Mouse (Mus musculus) splenic B cell, adult 2 months (primary cell): ENCODE measurements at regions not wholly inside any gene's neighbourhood (a gene's known extent, or its start where the extent isn't known, plus 50 kb on each side); places are given as distances from the start of the nearest gene placed in this dataset.

Experiments used
- DNase-seq: peaks from one replicate; pipeline ENCODE4 v3.0.0-alpha.2; 2011; ENCODE audit warnings: low read depth, low spot score
- H3K27me3 ChIP-seq: 2 replicates; pipeline ENCODE4 v1.6.1; 2012; ENCODE audit warnings: mild to moderate bottlenecking, low read length, moderate library complexity, mixed read lengths; ENCODE audit not compliant: control insufficient read depth, poor library complexity, insufficient read depth, severe bottlenecking
- H3K36me3 ChIP-seq: 2 replicates; pipeline ENCODE4 v1.6.1; 2012; ENCODE audit warnings: mild to moderate bottlenecking, low read length, moderate library complexity, mixed read lengths; ENCODE audit not compliant: control insufficient read depth, poor library complexity, insufficient read depth, severe bottlenecking

DNA sequence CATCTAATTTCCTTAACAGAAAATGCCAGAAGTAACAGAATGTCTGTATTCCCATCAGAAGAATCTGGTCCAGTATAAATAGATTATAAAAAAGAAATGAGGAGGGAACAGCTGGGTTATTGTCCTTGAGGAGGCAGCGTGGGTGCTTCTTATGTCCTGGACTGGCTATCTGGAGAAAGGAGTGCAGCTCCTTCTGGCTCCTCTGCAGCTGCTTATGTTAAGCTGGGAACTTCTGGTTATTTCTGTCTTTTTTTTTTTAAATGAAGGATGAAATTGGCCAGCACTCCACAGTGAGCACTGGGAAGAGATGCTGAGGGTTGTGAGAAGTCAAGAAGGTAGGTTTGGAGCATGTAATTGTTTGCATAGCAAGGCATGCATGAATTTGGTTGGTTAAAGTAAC, 441.5 kb downstream of the Ebf1 start:
- DNase-seq = no peak
- H3K27me3 ChIP-seq = no peaks in the 10 kb centered on the region
- H3K36me3 ChIP-seq = no peaks in the 10 kb centered on the region

DNA sequence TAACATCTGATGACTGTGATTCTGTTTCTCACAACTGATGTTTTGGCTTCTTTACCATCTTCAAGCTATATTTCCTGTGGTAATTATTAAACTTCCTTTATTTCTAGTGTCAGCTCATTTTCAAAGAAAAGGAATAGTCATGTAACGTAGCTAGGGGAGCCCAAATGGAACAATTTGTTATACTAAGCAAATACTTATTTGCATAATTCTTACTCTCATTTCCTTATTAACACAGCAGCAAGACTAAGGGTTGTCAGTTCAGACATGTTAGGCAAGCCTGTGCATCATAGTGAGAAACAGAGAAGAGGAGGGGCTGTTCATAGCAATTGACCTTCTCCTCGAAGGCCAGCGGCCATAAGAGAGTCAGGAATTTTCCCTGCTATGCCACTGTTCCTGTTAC, 449.5 kb downstream of the Ebf1 start:
- peak; percentile 72 for DNase-seq

DNA sequence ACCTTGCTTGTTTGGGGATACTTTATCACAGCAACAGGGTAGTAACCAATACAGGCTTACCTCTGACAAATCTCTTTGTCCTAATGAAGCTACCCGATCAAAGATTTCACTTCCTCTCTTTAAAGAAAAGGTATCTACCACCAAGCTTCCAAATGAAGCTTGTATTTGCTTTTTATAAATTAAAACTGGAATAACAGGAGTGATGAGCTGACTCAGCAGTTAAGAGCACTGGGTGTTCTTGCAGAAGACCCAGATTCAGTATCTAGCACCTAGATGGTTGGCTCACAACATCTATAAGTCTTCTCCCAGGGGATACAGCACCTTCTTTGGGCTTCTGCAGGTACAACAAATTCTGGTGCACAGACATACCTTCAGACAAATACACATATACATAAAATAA, 453.2 kb downstream of the Ebf1 start:
- DNase-seq = no peak
- H3K36me3 ChIP-seq = no peaks in the 10 kb centered on the region
- H3K27me3 ChIP-seq = no peaks in the 10 kb centered on the region

More for the DNA sequence above, 449.5 kb downstream of the Ebf1 start:
- Histone ChIP-seq H3K36me3 (no peaks in the 10 kb centered on the region), H3K27me3 (no peaks in the 10 kb centered on the region)

DNA sequence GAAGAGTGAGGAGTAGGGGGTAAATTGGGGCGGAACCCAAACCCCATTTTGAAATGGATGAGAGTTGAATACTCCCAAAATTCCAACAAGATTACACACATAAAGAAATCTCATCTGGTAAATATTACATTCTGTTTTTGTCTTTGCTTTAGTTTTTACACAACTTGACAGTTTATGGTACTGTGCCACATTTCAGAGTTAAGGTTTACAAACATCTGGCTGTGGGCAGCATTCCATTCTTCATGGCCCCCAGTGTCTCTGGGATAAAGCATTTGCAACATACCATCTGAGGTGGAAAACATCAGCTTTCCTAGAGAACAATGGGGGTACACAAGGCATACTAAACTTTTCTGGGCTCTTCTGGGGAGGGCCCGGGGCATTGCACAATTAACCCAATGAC, 454.1 kb downstream of the Ebf1 start:
- Histone ChIP-seq H3K36me3 (no peaks in the 10 kb centered on the region), H3K27me3 (no peaks in the 10 kb centered on the region)
- no peak for DNase-seq

DNA sequence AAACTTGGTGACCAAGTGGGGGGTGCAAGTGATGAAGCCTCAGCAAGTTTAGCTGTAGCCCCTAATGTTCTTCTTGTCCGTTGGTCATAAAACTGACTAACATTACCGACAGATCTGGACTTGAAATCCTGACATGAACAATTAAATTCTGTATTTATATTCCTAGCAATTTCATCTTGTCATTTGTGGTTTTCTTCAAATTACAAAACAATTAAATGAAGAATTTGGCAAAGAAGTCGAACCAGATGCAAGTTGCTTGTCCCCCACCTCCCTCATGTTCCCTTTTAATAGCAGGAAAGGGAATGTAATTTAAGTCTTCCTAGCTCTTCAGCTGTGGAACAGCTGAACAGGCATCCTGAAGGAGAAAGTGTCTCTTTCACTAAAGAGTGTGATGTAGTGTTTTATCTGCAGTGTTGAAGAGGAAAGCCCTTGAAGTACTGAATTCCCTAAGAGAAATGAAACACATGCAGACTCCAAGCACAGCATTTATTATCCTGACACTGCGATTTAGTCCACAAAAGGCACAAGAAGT, 467.5 kb downstream of the Ebf1 start:
- no peaks in the 10 kb centered on the region for H3K27me3 ChIP-seq
- no peak for DNase-seq
- H3K36me3 ChIP-seq = no peaks in the 10 kb centered on the region

DNA sequence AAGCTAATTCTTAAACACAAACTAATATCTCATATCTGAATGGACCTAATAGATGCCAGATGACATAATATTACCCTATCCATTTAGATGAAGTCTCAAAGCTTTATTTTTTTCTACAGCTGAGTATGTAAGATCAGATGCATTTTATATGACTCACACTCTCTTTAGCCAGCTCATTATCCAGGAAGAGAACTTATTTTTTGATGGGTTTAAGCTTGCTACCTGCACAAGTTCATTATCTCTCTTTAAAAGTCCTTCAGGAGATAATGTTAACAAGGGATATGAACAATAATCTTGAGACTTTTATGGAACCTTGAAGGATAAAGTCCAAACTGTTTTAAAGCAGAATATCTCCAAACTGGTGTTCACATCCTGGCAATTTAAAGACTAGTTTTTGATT, 468.0 kb downstream of the Ebf1 start:
- no peaks in the 10 kb centered on the region for H3K27me3 ChIP-seq
- no peak for DNase-seq
- no peaks in the 10 kb centered on the region for H3K36me3 ChIP-seq

DNA sequence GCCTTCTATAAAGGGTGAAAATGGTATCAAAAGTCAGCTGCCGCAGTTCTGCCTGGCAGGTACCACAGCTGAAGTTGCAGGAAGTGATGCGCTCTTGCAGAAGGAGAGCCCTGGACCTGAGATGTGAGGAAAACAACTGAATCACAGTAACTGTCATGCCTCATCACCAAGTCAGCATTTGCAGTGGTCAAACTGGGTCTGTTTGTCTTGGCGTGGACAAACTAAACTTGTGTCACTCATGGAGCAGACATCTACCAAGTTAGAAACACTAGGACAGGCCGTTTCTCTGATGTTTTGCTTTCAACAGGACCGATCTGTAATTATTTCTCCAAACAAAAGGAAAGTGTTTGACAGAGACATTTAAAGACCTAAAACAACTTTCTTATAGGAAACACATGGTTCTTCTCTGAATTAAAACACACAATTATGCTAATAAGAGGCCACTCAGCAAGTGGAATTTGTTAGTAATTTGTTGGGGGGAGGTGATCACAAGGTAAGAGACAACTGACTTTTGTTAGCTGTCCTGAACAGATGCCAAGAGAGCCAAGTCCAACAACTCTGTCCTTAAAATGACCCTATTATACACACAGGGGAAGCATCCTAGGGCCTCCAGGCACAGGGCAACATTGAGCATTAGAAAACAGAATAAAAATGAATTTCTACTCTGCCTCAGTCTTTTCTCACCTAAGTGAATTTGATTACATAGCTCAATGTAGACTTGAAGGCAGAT, 470.2 kb downstream of the Ebf1 start:
- Histone ChIP-seq H3K27me3 (no peaks in the 10 kb centered on the region), H3K36me3 (no peaks in the 10 kb centered on the region)
- no peak for DNase-seq

DNA sequence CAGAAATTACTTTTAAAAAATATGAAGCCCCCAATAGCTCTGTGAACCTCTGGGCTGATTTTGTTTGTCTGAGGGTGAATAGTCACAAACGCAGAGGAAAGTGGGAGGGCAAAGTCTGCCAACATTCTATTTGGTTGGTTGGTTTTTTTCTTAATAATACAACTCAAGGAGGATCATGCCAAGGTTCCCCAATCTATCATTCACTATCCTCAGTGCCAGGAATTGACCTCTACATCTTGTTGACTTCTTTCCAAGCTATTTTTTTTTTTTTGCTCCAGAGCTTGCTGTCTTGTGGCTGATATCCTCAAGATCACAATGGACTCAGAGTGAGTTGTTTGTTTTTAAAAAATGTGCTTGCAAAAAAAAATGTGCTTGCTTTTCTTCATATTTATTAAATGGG, 471.2 kb downstream of the Ebf1 start:
- no peaks in the 10 kb centered on the region for H3K27me3 ChIP-seq
- no peak for DNase-seq
- H3K36me3 ChIP-seq = no peaks in the 10 kb centered on the region

DNA sequence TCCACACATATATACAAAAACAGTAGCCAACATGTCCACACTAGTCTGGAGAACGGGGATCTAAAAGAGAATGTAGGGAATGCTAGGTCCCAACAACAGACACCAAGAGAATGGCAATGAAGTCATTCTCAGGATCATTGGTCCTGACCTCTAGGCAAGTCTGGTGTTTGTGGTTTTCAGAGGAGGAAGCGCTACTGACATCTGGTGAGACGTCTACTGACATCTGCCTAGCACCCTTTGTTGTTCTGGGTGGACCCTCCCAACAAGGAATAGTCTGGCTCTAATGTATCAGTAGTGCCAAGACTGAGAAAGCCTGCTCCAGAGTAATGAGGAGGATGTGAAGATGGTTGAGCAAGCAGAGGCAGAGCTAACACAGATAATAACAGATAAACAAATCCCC, 472.4 kb downstream of the Ebf1 start:
- Histone ChIP-seq H3K36me3 (no peaks in the 10 kb centered on the region), H3K27me3 (no peaks in the 10 kb centered on the region)
- DNase-seq = peak; percentile 66

DNA sequence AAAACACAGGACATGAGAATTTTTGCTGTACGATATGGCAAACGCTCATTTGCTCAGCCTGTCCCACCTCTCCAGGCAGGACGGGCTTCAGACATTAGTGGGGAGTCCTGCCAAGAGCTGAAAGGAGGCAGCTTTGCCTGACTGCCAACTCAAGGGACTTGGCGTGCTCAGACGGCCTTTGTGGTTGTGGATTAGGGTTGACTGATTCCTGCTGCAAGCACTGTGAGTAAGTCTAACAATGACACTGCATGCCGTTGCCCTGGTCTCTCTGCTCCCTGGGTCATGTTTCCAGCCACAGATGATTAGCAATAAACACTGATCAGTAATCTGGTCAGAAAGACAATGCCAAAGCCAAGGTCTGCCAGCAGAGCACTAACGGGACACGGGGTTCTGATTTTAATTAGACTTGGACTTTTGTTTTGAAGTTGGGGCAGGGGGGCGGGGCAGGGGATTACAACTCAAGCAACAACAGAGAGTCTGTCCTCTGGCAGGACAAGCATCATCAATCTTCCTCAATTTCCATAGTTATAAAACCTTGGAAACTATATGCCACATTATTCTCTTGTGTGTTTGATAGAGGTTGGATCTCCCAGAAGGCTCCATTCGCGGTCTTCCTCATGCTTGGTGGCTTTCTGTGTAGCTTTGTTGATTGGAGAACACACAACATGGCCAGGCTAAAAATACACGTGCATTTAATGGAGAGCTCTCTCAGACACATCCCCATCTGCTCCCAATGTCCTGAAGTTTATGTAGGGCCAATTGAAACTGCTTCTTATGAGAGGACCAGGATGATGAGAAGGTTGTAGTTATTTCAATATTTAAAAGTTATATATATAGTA, 486.6 kb downstream of the Ebf1 start:
- DNase-seq = no peak
- Histone ChIP-seq H3K36me3 (no peaks in the 10 kb centered on the region), H3K27me3 (no peaks in the 10 kb centered on the region)

DNA sequence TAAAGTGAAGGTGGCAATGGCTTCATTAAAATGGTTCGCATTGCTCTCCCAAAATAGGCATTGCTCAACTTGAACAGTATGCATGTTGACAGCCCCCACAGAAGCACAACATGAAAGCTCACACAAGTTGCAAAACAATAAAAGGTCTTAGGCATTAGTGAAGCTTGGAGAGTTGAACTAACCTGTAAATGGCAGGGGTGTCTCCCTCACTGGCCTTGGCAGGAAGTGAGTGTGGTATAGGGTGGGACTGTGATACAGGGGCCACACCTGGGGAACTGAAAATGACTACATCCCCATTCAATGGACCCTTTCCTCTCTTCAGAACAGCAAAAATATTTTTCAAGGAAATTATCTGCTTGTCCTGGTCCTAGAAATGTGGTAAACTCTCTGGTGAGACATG, 499.6 kb downstream of the Ebf1 start:
- Histone ChIP-seq H3K27me3 (no peaks in the 10 kb centered on the region), H3K36me3 (no peaks in the 10 kb centered on the region)
- DNase-seq = peak; percentile 78

DNA sequence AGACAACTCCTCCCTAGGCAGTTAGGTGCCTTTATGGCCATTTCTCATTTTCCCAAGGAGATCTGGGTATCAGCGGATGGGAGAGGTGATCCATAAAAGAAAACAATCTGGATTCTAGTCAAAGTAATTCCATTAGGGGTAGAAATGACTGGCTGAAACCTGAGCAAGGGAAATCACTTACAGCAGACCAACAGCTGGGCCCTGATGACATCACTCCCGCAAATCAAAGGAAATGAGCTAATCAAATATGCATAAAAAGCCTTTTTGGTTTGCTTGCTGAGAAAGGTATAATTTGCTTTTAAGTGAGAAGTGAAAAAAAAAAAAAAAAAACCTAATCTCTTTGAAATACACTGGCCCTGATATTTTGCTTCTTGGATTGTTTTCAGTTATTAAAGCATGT, 506.2 kb downstream of the Ebf1 start:
- no peaks in the 10 kb centered on the region for H3K36me3 ChIP-seq
- peak; percentile 60 for DNase-seq

DNA sequence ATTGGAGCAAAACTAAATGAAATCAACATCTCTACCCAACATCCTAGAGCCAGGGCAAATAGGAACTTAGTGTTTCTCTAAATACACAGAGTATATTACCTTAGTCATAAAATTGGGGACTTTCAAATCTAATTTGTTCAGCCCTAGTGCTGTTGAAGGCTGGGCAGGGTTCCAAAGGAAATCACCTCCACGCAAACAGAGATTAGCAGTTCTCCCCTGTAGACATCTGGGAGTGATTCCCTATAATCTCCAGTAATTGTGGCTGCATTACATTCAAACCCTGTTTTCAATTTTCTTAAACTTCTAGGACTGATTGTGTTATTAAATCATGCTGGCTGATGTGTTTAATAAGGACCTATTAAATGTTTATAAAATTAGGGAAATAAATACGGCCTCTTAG, 519.7 kb downstream of the Ebf1 start:
- Histone ChIP-seq H3K36me3 (no peaks in the 10 kb centered on the region), H3K27me3 (no peaks in the 10 kb centered on the region)
- no peak for DNase-seq

More for the DNA sequence above, 506.2 kb downstream of the Ebf1 start:
- no peaks in the 10 kb centered on the region for H3K27me3 ChIP-seq

DNA sequence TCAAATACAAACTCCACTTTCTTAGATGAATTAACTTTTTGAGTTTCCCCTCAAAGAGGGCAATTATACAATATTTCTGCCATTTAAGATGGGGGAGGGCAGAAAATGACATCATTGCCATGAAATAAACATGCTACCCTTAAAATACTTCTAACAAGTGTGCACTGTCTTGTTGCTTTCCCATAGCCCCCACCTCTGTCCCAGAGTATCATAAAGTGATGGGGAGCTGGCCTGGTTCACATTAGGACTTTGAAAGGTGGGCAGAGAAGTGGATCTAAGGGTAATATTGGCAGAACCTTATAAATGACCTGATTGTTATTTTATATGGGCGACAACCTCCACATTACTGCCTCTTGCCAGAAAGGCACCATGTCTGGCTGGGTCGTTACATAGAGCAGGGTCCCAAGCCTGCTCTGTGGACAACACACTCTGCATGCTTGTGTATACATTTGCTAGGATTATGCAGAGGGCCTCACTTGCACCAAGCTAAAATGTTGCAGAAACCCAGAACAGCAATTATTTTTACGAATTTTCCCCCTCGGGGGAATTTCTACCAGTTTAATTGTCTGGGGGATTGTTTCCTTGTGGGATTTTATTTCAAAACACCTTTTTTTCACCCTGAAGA, 521.3 kb downstream of the Ebf1 start:
- DNase-seq = no peak
- no peaks in the 10 kb centered on the region for H3K27me3 ChIP-seq
- H3K36me3 ChIP-seq = no peaks in the 10 kb centered on the region

DNA sequence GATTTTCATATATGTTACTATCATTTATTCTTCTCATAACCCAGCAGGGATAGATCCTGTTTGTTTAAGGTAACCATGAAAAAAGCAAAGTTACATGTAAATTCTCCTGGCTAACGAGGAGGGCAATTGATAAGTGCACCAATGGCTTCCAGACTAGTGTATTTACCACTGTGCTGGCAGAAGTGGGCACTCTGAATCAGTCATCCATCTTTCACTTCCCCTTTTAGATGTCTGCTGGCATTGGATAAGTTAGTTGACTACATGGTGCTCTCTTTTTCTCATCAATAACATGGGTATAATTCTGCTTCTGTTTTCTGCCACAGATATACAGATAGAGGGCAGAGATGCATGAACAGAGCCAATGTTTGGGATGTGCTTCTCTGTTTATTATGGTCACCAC, 523.4 kb downstream of the Ebf1 start:
- peak; percentile 74 for DNase-seq
- Histone ChIP-seq H3K36me3 (no peaks in the 10 kb centered on the region), H3K27me3 (no peaks in the 10 kb centered on the region)
